Mouse (Mus musculus) midbrain, embryonic 15.5 days (tissue): Measurements from ENCODE around the gene Slc6a20a. TPM values are rescaled to one million over a fixed set of nuclear protein-coding genes. Genes with fewer than 3 reads are reported as not detected.

Experiments
- ATAC-seq: fragments of 200-750 bp; cut with Nextera tagmentation; replicated peaks from 2 replicates; pipeline ENCODE4 v1.8.0; 2017; ENCODE audit warnings: moderate TSS enrichment
- H3K27ac ChIP-seq: fragments of 300-500 bp; sonication (generic); 2 replicates; pipeline ENCODE4 v1.5.1; 2015; ENCODE audit warnings: mild to moderate bottlenecking, inconsistent platforms
- H3K27me3 ChIP-seq: fragments of 300-500 bp; sonication (generic); replicated peaks from 2 replicates; pipeline ENCODE4 v1.6.1; 2015; ENCODE audit warnings: inconsistent platforms
- H3K36me3 ChIP-seq: fragments of 300-500 bp; sonication (generic); replicated peaks from 2 replicates; pipeline ENCODE4 v1.6.1; 2015; ENCODE audit warnings: inconsistent platforms
- H3K4me1 ChIP-seq: fragments of 300-500 bp; sonication (generic); 2 replicates; pipeline ENCODE4 v1.6.1; 2015; ENCODE audit warnings: inconsistent platforms
- H3K4me2 ChIP-seq: fragments of 300-500 bp; sonication (generic); 2 replicates; pipeline ENCODE4 v1.6.1; 2015; ENCODE audit warnings: inconsistent platforms, mild to moderate bottlenecking, moderate library complexity
- H3K4me3 ChIP-seq: fragments of 300-500 bp; sonication (generic); 2 replicates; pipeline ENCODE4 v1.5.1; 2015; ENCODE audit warnings: mild to moderate bottlenecking, inconsistent platforms
- H3K9ac ChIP-seq: fragments of 300-500 bp; sonication (generic); 2 replicates; pipeline ENCODE4 v1.6.1; 2015; ENCODE audit warnings: mild to moderate bottlenecking, inconsistent platforms
- H3K9me3 ChIP-seq: fragments of 300-500 bp; sonication (generic); 2 replicates; pipeline ENCODE4 v1.6.1; 2016; ENCODE audit warnings: inconsistent platforms
- WGBS: fragments of 180-500 bp; shearing (Covaris S2); methylation state at CpG from one replicate; pipeline ENCODE4 v1.1.7; 2015; ENCODE audit warnings: mixed read lengths; 5-methylcytosine and 5-hydroxymethylcytosine counted together
- polyA plus RNA-seq: library from polyadenylated mRNA; unstranded; fragments of >200 nt; fragmentation: Nextera tagmentation; extraction: Ambion mirVana; gene quantifications from 2 replicates; pipeline ENCODE4 v1.2.1, GENCODE M21; 2015

Slc6a20a gene
- 14.6 and 18.1 TPM in 2 replicates for polyA plus RNA-seq

DNA sequence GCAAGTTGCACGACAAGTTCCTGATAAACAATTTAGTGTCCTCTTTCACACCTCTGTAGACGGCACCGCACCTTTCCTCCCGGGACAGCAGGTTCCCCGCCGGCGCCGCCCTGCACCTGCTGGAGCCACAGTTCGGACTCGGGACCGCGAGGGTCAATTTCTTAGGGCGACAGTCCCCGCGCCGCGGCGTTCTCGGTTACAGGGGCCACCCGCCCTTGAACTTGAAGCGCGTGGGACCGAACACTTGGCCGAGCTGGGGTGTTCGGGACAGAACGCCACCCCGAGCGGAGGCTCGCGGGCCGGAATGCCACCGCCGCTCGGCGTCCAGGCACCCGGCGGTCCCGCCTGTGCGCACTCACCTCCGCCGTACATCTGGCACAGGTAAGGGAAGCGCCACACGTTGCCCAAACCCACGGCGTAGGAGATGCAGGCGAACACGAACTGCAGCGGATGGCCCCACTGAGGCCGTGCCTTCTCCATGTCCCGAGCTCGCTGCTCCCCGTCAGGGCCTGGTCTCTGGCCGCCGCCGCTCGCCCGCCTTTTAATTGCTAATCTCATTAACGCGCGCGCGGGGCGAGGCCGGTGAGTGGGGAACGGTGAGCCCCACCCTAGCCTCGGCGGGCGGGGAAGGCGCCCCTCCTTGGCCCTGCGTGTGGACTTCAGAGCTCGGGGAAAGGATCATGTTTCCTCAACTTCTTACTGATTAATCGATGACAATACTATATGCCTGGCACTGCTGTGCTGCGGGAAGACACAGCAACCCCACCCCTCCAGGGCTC lies at the start of gene Slc6a20a, which contains the start of gene Ccr9:
Gene Slc6a20a, minus strand, starts transcription at position 559 of the 779 bp plus-strand sequence.
Gene Ccr9, plus strand, starts transcription at position 113 of the 779 bp plus-strand sequence.
- Histone ChIP-seq H3K27ac (no peak within 1 kb of the TSS), H3K36me3 (no peaks in the 10 kb centered on the region), H3K4me1 (peaks cover 8% of the 10 kb centered on the region), H3K4me3 (peak within 1 kb of the TSS; percentile 39), H3K9ac (peak within 1 kb of the TSS; percentile 32), H3K9me3 (no peaks in the 10 kb centered on the region), H3K4me2 (peak within 1 kb of the TSS; percentile 84), H3K27me3 (peaks cover 28% of the 10 kb centered on the region)
- under 1% methylated on average over 73 of the region's 73 CpGs for WGBS
- ATAC-seq = peak; percentile 83

DNA sequence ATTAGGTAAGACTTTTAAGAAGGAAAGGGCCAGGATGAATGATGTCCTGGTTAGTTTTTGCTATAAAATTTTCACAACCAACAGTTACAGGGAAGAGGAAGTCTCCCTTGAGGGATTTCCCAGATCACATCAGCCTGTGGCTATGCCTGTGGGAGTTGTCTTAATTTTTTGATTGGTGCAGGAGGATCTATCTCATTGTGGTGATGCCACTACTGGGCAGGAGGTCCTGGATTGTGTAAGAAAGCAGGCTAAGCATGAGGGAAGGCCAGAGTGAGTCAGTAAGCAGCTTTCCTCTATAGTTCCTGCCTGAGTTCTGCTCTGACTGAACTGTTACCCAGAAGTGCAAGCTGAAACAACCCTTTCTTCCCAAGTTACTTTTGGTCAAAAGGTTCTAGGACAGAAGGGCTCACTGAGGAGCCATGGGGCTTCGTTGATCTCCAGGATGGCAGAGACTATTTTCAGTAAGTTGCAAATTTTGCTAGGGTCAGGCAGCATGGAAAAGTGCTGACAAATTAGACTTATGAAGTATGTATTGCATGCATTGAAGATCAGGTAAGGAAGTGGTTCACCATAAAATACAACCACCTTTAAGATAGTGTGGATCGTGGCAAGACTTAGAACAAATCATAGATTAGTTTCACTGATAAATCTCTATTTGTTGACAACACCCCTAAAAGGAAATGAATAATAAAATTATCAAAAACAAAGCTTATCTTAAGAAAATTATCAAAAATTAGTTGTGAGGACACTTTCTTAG lies 44.2 kb upstream of the Slc6a20a start:
- H3K9ac ChIP-seq = no peak overlapping the region
- no peak for ATAC-seq
- H3K36me3 ChIP-seq = no peaks in the 10 kb centered on the region
- WGBS = 76% methylated on average over 2 of the region's 2 CpGs
- no peak overlapping the region for H3K4me3 ChIP-seq
- no peaks in the 10 kb centered on the region for H3K9me3 ChIP-seq
- H3K27ac ChIP-seq = no peak overlapping the region
- no peaks in the 10 kb centered on the region for H3K4me1 ChIP-seq
- no peaks in the 10 kb centered on the region for H3K27me3 ChIP-seq
- H3K4me2 ChIP-seq = no peak overlapping the region

DNA sequence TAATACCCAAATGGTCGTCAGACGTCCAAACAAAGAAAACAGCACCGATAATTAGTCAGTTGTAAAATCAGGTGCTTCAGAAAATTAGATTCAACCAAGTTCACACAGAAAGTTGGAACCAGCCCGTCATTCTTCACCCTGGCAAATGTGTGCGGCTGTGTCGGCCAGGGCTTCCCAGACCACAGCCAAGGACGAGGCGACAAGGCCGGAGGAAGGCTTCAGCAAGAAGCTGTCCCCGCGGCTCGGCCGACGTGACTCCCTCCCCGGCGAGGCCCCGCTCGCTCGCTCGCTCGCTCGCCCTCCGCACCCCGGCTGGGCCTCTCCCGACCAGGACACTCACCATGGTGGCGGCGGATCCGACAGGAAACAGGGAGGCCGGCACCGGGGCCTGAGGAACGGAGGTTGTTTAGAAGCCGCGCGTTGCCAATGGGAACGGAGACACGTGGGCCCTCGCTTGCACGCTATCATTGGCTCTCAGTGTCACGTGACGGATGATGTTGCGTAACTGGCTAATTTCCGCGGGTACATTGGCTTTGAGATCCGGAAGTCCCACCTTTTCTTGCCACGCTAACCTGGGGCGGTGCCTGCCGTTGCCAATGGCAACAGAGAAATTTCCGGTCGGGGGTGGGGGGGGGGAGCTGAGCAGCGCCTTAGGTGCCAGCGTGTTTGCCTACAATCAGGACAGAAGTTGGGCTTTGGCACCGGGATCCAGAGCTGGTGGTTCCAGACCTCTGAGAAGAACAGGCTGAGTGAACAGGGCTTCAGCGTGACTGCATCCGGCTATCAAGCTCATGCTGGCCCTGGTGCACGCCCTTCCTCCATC lies 38.7 kb upstream of the Slc6a20a start, which contains the start of gene Lztfl1:
Gene Lztfl1, minus strand, starts transcription at position 512 of the 823 bp plus-strand sequence.
- Histone ChIP-seq H3K9ac (peak within 1 kb of the TSS; percentile 97), H3K36me3 (no peaks in the 10 kb centered on the region), H3K4me1 (peaks cover 15% of the 10 kb centered on the region), H3K4me2 (peak within 1 kb of the TSS; percentile 72), H3K27ac (peak within 1 kb of the TSS; percentile 77), H3K4me3 (peak within 1 kb of the TSS; percentile 100), H3K9me3 (no peaks in the 10 kb centered on the region), H3K27me3 (no peaks in the 10 kb centered on the region)
- WGBS = under 1% methylated on average over 55 of the region's 55 CpGs
- ATAC-seq = peak; percentile 100

DNA sequence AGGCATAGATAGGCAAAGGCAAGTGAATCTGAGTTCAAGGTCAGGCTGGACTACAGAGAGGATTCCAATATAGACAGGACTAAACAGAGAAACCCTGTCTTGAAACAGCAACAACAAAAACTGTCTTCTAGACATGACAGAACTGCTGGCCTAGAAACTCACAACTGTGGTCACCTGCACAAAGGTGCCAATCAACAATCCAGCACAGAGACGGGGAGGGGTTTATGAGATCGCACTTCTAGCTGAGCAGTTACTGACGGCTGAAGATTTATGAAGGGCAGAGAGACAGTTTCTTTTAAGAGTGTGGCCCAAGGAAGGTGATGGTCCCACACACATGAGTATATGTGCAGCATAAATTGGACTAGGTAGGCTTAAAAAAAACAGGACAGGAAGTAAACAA lies 37.6 kb upstream of the Slc6a20a start:
- peaks cover 15% of the 10 kb centered on the region for H3K4me1 ChIP-seq
- H3K9me3 ChIP-seq = no peaks in the 10 kb centered on the region
- no peak overlapping the region for H3K9ac ChIP-seq
- H3K27ac ChIP-seq = no peak overlapping the region
- 76% methylated on average over 3 of the region's 3 CpGs for WGBS
- H3K27me3 ChIP-seq = no peaks in the 10 kb centered on the region
- H3K4me3 ChIP-seq = 0 out of 2 replicates have a peak overlapping the region, but pooled peaks have one; percentile 1
- H3K4me2 ChIP-seq = peak overlapping the region; percentile 63; the same call in 1 of the 2 replicates
- peaks cover 5% of the 10 kb centered on the region for H3K36me3 ChIP-seq
- no peak for ATAC-seq

- no peak overlapping the region for H3K9ac ChIP-seq
- H3K27ac ChIP-seq = no peak overlapping the region
- H3K4me1 ChIP-seq = peaks cover 15% of the 10 kb centered on the region
- H3K27me3 ChIP-seq = no peaks in the 10 kb centered on the region
- H3K4me2 ChIP-seq = no peak overlapping the region
- no peak for ATAC-seq
- no peak overlapping the region for H3K4me3 ChIP-seq
- H3K36me3 ChIP-seq = peaks cover 20% of the 10 kb centered on the region
- no peaks in the 10 kb centered on the region for H3K9me3 ChIP-seq
- 83% methylated on average over 2 of the region's 2 CpGs for WGBS
Observed at GRCm38 (mm10) chr9:123713111-123713510, 34.4 kb upstream of the Slc6a20a start.

DNA sequence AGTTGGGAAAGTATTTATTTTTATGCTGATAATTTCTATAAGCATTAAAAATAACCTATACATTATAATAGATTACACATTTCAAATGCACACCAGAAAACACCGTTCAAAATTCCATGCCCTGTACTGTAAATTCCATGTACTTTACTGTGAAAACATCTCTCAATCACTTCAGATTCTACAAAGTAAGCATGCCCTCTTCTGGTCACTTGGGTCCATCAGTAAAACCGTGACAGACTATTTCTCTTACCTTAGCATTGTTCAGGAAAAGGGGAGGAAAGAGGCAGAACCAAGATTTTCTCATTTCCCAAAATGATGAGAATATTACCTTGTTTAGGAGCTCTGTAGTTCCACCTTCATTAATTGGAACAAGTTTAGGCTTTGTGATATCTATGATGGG lies 30.5 kb upstream of the Slc6a20a start:
- Histone ChIP-seq H3K9ac (no peak overlapping the region), H3K4me2 (no peak overlapping the region), H3K9me3 (no peaks in the 10 kb centered on the region), H3K4me3 (no peak overlapping the region), H3K27ac (no peak overlapping the region), H3K27me3 (no peaks in the 10 kb centered on the region), H3K4me1 (no peaks in the 10 kb centered on the region), H3K36me3 (peaks cover 34% of the 10 kb centered on the region)
- 54% methylated on average over 2 of the region's 2 CpGs for WGBS
- no peak for ATAC-seq

GRCm38 (mm10) chr9:123701822-123702221 lies 23.1 kb upstream of the Slc6a20a start:
- H3K36me3 ChIP-seq = peaks cover 21% of the 10 kb centered on the region; the same call in 1 of the 2 replicates
- no peak for ATAC-seq
- WGBS = 92% methylated on average over 5 of the region's 5 CpGs
- H3K27ac ChIP-seq = no peak overlapping the region
- H3K4me2 ChIP-seq = no peak overlapping the region
- H3K4me1 ChIP-seq = no peaks in the 10 kb centered on the region
- no peaks in the 10 kb centered on the region for H3K9me3 ChIP-seq
- H3K9ac ChIP-seq = no peak overlapping the region
- H3K4me3 ChIP-seq = no peak overlapping the region
- H3K27me3 ChIP-seq = no peaks in the 10 kb centered on the region

- ATAC-seq = no peak
- 94% methylated on average over 3 of the region's 3 CpGs for WGBS
- H3K4me1 ChIP-seq = no peaks in the 10 kb centered on the region
Observed at GRCm38 (mm10) chr9:123695634-123696302, 17.1 kb upstream of the Slc6a20a start.

DNA sequence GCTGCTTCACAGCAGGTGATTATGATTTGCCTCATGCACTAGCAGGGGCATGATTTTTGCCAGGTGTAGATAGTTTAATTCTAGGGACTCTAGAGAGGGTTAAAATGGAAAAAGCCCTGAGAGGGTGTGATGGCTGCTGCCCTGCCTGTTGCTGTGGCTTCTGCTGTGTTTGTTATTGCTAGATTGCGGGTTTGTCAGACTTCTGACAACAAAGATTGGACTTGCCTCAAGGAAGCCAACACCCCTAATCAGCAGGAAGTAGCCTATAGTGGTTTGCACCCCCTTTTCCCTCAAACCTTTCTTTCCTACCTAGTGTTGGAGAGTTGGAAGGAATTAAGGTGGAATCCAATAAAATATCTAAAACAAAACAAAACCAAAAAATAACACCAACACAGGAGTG lies 9.5 kb upstream of the Slc6a20a start:
- ATAC-seq = no peak
- no peak overlapping the region for H3K4me3 ChIP-seq
- 91% methylated on average over 1 of the region's 1 CpGs for WGBS

More at GRCm38 (mm10) chr9:123695634-123696302, 17.1 kb upstream of the Slc6a20a start:
- peaks cover 13% of the 10 kb centered on the region; the same call in 1 of the 2 replicates for H3K36me3 ChIP-seq
- no peak overlapping the region for H3K4me3 ChIP-seq
- no peak overlapping the region for H3K27ac ChIP-seq
- no peak overlapping the region for H3K9ac ChIP-seq
- H3K9me3 ChIP-seq = no peaks in the 10 kb centered on the region
- H3K27me3 ChIP-seq = no peaks in the 10 kb centered on the region
- H3K4me2 ChIP-seq = no peak overlapping the region

DNA sequence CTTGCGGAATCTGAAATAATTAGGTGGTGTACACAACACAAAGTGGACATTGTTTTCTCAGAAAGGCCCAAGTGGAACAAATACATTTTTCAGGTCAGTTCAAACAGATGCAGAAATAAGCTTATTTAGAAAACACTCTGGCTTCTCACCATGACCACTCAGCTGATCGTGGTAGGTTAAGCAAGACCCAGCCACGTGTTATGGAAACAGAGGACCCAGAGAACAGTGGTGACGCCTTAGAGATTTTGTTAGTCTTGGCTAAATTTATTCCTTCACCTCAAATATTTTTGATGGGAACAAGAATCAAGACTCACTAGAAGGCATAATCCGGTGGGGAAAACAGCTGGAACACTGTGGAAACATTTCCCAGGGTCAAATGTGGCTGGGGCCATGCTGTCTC lies 7.5 kb upstream of the Slc6a20a start:
- ATAC-seq = no peak
- Histone ChIP-seq H3K4me3 (no peak overlapping the region), H3K36me3 (no peaks in the 10 kb centered on the region), H3K27ac (no peak overlapping the region), H3K4me2 (no peak overlapping the region), H3K4me1 (no peaks in the 10 kb centered on the region), H3K9me3 (no peaks in the 10 kb centered on the region), H3K27me3 (0 out of 2 replicates have a peak, but pooled peaks cover 1% of the 10 kb centered on the region), H3K9ac (no peak overlapping the region)
- 62% methylated on average over 5 of the region's 5 CpGs for WGBS

More for the DNA sequence above, 9.5 kb upstream of the Slc6a20a start:
- H3K27me3 ChIP-seq = no peaks in the 10 kb centered on the region
- no peak overlapping the region for H3K4me2 ChIP-seq
- no peak overlapping the region for H3K9ac ChIP-seq
- H3K9me3 ChIP-seq = no peaks in the 10 kb centered on the region
- no peak overlapping the region for H3K27ac ChIP-seq
- H3K36me3 ChIP-seq = peaks cover 5% of the 10 kb centered on the region; the same call in 1 of the 2 replicates
- H3K4me1 ChIP-seq = no peaks in the 10 kb centered on the region

- 61% methylated on average over 3 of the region's 3 CpGs for WGBS
- no peaks in the 10 kb centered on the region for H3K36me3 ChIP-seq
- H3K4me2 ChIP-seq = no peak overlapping the region
- ATAC-seq = no peak
- peaks cover 12% of the 10 kb centered on the region for H3K27me3 ChIP-seq
- H3K27ac ChIP-seq = no peak overlapping the region
- H3K4me1 ChIP-seq = peaks cover 2% of the 10 kb centered on the region
- no peak overlapping the region for H3K4me3 ChIP-seq
- no peaks in the 10 kb centered on the region for H3K9me3 ChIP-seq
- H3K9ac ChIP-seq = no peak overlapping the region
Observed at GRCm38 (mm10) chr9:123683704-123684103, 5.0 kb upstream of the Slc6a20a start.
